Mouse (Mus musculus) midbrain, embryonic 11.5 days (tissue): ENCODE measurements around the gene Zfp575. TPM values are rescaled to one million over a fixed set of nuclear protein-coding genes. Genes with fewer than 3 reads are reported as not detected.

Experiments
- ATAC-seq: fragments of 200-750 bp; cut with Nextera tagmentation; 2 replicates; pipeline ENCODE4 v1.8.0; 2017; ENCODE audit warnings: moderate TSS enrichment, moderate library complexity; ENCODE audit not compliant: low FRiP score
- DNase-seq: peaks from one replicate; pipeline ENCODE4 v3.0.0; 2015; ENCODE audit warnings: low spot score; ENCODE audit errors: missing footprints
- H3K27ac ChIP-seq: fragments of 300-500 bp; sonication (generic); 2 replicates; pipeline ENCODE4 v1.5.1; 2014; ENCODE audit warnings: low read depth, low read length
- H3K27me3 ChIP-seq: fragments of 300-500 bp; sonication (generic); 2 replicates; pipeline ENCODE4 v1.6.1; 2014; ENCODE audit warnings: mild to moderate bottlenecking, low read length, moderate library complexity, mixed read lengths; ENCODE audit not compliant: control insufficient read depth, insufficient read depth
- H3K36me3 ChIP-seq: fragments of 300-500 bp; sonication (generic); 2 replicates; pipeline ENCODE4 v1.6.1; 2014; ENCODE audit warnings: mild to moderate bottlenecking, low read length, moderate library complexity, mixed read lengths; ENCODE audit not compliant: control insufficient read depth, insufficient read depth
- H3K4me1 ChIP-seq: fragments of 300-500 bp; sonication (generic); 2 replicates; pipeline ENCODE4 v1.6.1; 2014; ENCODE audit warnings: low read length; ENCODE audit not compliant: control insufficient read depth, insufficient read depth
- H3K4me2 ChIP-seq: fragments of 300-500 bp; sonication (generic); 2 replicates; pipeline ENCODE4 v1.6.1; 2014; ENCODE audit warnings: mild to moderate bottlenecking, moderate library complexity
- H3K4me3 ChIP-seq: fragments of 300-500 bp; sonication (generic); 2 replicates; pipeline ENCODE4 v1.5.1; 2014; ENCODE audit warnings: low read depth, low read length
- H3K9ac ChIP-seq: fragments of 300-500 bp; sonication (generic); 2 replicates; pipeline ENCODE4 v1.6.1; 2014; ENCODE audit warnings: low read length
- H3K9me3 ChIP-seq: fragments of 300-500 bp; sonication (generic); 2 replicates; pipeline ENCODE4 v1.6.1; 2016; ENCODE audit warnings: low read length; ENCODE audit not compliant: control insufficient read depth
- WGBS: fragments of 180-500 bp; shearing (Covaris S2); extraction: QIAGEN DNeasy Blood & Tissue Kit; methylation state at CpG from one replicate; pipeline ENCODE4 v1.1.7; 2014; 5-methylcytosine and 5-hydroxymethylcytosine counted together
- polyA plus RNA-seq: library from polyadenylated mRNA; unstranded; fragments of >200 nt; fragmentation: Nextera tagmentation; extraction: Ambion mirVana; gene quantifications from 2 replicates; pipeline ENCODE4 v1.2.1, GENCODE M21; 2014

Gene Zfp575
- polyA plus RNA-seq, 1 experiment from 2014 or later, result 1.4 TPM

GRCm38 (mm10) chr7:24574224-24574796, 13.1 kb downstream of the Zfp575 start:
- H3K4me3 ChIP-seq, result no peak overlapping the region
- 71% methylated on average over 12 of the region's 12 CpGs for WGBS
- no peak overlapping the region for H3K27ac ChIP-seq
- H3K27me3 ChIP-seq, result no peaks in the 10 kb centered on the region
- H3K36me3 ChIP-seq, result peaks cover 10% of the 10 kb centered on the region; the same call in 1 of the 2 replicates
- ATAC-seq (no peak), DNase-seq (no peak)
- H3K9ac ChIP-seq, result no peak overlapping the region
- H3K4me2 ChIP-seq, result no peak overlapping the region
- H3K9me3 ChIP-seq, result no peaks in the 10 kb centered on the region
- no peaks in the 10 kb centered on the region for H3K4me1 ChIP-seq

GRCm38 (mm10) chr7:24572455-24572854, 15.0 kb downstream of the Zfp575 start:
- Histone ChIP-seq H3K4me2 (no peak overlapping the region), H3K36me3 (peaks cover 10% of the 10 kb centered on the region; the same call in 1 of the 2 replicates), H3K4me3 (no peak overlapping the region), H3K27ac (no peak overlapping the region), H3K4me1 (no peaks in the 10 kb centered on the region), H3K9me3 (no peaks in the 10 kb centered on the region), H3K9ac (no peak overlapping the region), H3K27me3 (no peaks in the 10 kb centered on the region)
- ATAC-seq (peak; percentile 14; the same call in 1 of the 2 replicates), DNase-seq (peak; percentile 86)
- 58% methylated on average over 5 of the region's 5 CpGs for WGBS

- 86% methylated on average over 4 of the region's 4 CpGs for WGBS
Measured at GRCm38 (mm10) chr7:24571071-24571470, 16.4 kb downstream of the Zfp575 start.

GRCm38 (mm10) chr7:24568512-24568911, 18.9 kb downstream of the Zfp575 start:
- 93% methylated on average over 4 of the region's 4 CpGs for WGBS
- Histone ChIP-seq H3K4me2 (no peak overlapping the region), H3K36me3 (peaks cover 17% of the 10 kb centered on the region), H3K4me3 (no peak overlapping the region), H3K9ac (no peak overlapping the region), H3K9me3 (no peaks in the 10 kb centered on the region), H3K27ac (no peak overlapping the region), H3K4me1 (no peaks in the 10 kb centered on the region), H3K27me3 (no peaks in the 10 kb centered on the region)
- ATAC-seq (no peak), DNase-seq (no peak)

More at GRCm38 (mm10) chr7:24571071-24571470, 16.4 kb downstream of the Zfp575 start:
- H3K4me3 ChIP-seq, result no peak overlapping the region
- H3K9me3 ChIP-seq, result no peaks in the 10 kb centered on the region
- no peaks in the 10 kb centered on the region for H3K4me1 ChIP-seq
- no peak for DNase-seq
- no peak overlapping the region for H3K9ac ChIP-seq
- peaks cover 17% of the 10 kb centered on the region for H3K36me3 ChIP-seq
- no peaks in the 10 kb centered on the region for H3K27me3 ChIP-seq
- H3K4me2 ChIP-seq, result no peak overlapping the region
- no peak for ATAC-seq
- no peak overlapping the region for H3K27ac ChIP-seq

GRCm38 (mm10) chr7:24566206-24566605, 21.2 kb downstream of the Zfp575 start:
- no peak for DNase-seq
- no peak overlapping the region for H3K27ac ChIP-seq
- no peaks in the 10 kb centered on the region for H3K27me3 ChIP-seq
- no peaks in the 10 kb centered on the region for H3K4me1 ChIP-seq
- H3K36me3 ChIP-seq, result peaks cover 22% of the 10 kb centered on the region
- no peak for ATAC-seq
- 94% methylated on average over 9 of the region's 9 CpGs for WGBS
- no peak overlapping the region for H3K9ac ChIP-seq
- no peak overlapping the region for H3K4me3 ChIP-seq
- no peak overlapping the region for H3K4me2 ChIP-seq
- no peaks in the 10 kb centered on the region for H3K9me3 ChIP-seq

- no peak overlapping the region for H3K4me2 ChIP-seq
- H3K4me1 ChIP-seq, result no peaks in the 10 kb centered on the region
- no peaks in the 10 kb centered on the region for H3K9me3 ChIP-seq
- H3K27me3 ChIP-seq, result no peaks in the 10 kb centered on the region
- DNase-seq (no peak), ATAC-seq (no peak)
- no peak overlapping the region for H3K27ac ChIP-seq
- H3K36me3 ChIP-seq, result peaks cover 18% of the 10 kb centered on the region
- 93% methylated on average over 11 of the region's 11 CpGs for WGBS
- no peak overlapping the region for H3K9ac ChIP-seq
- H3K4me3 ChIP-seq, result no peak overlapping the region
Measured at GRCm38 (mm10) chr7:24565627-24566026, 21.8 kb downstream of the Zfp575 start.

- Histone ChIP-seq H3K27me3 (no peaks in the 10 kb centered on the region), H3K4me2 (no peak overlapping the region), H3K36me3 (peaks cover 16% of the 10 kb centered on the region), H3K9me3 (no peaks in the 10 kb centered on the region), H3K9ac (no peak overlapping the region), H3K4me1 (no peaks in the 10 kb centered on the region), H3K4me3 (no peak overlapping the region), H3K27ac (no peak overlapping the region)
- DNase-seq (peak; percentile 97), ATAC-seq (peak; percentile 56)
- 60% methylated on average over 6 of the region's 6 CpGs for WGBS
Measured at GRCm38 (mm10) chr7:24564607-24565265, 22.7 kb downstream of the Zfp575 start.

GRCm38 (mm10) chr7:24563837-24564206, 23.6 kb downstream of the Zfp575 start:
- H3K27ac ChIP-seq, result no peak overlapping the region
- DNase-seq (no peak), ATAC-seq (0 out of 2 replicates have a peak, but pooled peaks have one; percentile 38)
- H3K36me3 ChIP-seq, result peaks cover 16% of the 10 kb centered on the region
- no peaks in the 10 kb centered on the region for H3K4me1 ChIP-seq
- H3K27me3 ChIP-seq, result no peaks in the 10 kb centered on the region
- no peak overlapping the region for H3K4me2 ChIP-seq
- H3K9ac ChIP-seq, result no peak overlapping the region
- H3K9me3 ChIP-seq, result no peaks in the 10 kb centered on the region
- H3K4me3 ChIP-seq, result no peak overlapping the region
- 91% methylated on average over 4 of the region's 4 CpGs for WGBS

- peaks cover 16% of the 10 kb centered on the region for H3K36me3 ChIP-seq
- no peak for ATAC-seq
- H3K27me3 ChIP-seq, result no peaks in the 10 kb centered on the region
- WGBS, result 92% methylated on average over 8 of the region's 8 CpGs
- H3K4me3 ChIP-seq, result no peak overlapping the region
- no peak overlapping the region for H3K9ac ChIP-seq
- DNase-seq, result no peak
- H3K4me2 ChIP-seq, result no peak overlapping the region
- H3K9me3 ChIP-seq, result no peaks in the 10 kb centered on the region
- no peak overlapping the region for H3K27ac ChIP-seq
- H3K4me1 ChIP-seq, result no peaks in the 10 kb centered on the region
Measured at GRCm38 (mm10) chr7:24563191-24563836, 24.1 kb downstream of the Zfp575 start.
